Mouse (Mus musculus) brain, adult 2 months (tissue): ENCODE measurements around the gene Cmah.

Experiments
- DNase-seq: peaks from one replicate; pipeline ENCODE4 v3.0.0; 2011; ENCODE audit warnings: low read depth, low spot score

The Cmah gene

DNA sequence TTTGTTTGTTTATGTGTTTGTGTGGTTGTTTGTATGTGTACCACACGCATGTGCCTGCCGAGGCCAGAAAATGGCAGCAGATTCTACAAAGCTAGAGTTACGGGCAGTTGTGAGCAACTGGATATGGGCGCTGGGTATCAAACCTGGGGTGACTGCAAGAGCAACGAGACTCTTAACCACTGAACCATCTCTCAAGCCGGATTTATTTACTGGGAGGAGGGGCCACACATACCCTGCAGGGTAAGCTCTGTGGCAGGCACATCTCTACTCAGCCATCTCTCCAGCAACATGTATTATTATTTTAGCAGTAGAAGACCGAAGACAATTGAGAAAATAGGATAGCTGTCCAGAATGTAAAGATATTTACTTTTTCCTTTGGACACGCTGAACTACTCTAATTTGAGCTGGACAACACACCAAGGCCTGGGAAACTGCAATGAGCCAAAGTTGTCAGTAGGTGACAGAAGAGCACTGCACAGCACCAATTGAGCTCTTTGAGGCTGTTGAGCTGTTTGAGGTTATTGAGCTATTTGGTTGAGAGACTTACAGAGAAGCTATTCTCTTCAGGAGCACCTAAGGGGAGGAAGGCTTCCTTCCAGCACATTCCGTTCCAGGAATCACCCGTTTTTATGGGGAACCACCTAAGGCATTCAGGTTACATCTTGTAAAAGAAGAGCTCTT is 154.6 kb downstream of the Cmah start:
- peak; percentile 87 for DNase-seq

DNA sequence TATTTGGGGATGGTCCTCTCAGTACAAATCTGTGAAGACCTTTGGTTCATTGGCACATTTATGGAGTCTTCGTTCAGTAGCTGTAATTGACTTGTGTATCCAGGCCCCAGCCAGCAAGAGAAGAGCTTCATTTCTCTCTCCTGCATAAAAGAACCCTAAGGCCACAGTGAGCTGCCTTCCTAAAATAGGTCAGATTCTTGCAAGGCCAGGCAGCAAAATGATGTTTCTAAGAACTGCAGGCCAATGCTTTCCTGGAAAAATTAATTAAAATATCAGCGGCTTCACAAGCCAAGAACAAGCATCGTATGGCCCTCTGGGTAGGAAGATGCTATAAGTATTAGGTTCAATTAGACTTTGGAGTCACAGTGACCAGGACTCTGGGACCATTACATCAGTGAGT is 156.5 kb downstream of the Cmah start:
- DNase-seq = peak; percentile 12

DNA sequence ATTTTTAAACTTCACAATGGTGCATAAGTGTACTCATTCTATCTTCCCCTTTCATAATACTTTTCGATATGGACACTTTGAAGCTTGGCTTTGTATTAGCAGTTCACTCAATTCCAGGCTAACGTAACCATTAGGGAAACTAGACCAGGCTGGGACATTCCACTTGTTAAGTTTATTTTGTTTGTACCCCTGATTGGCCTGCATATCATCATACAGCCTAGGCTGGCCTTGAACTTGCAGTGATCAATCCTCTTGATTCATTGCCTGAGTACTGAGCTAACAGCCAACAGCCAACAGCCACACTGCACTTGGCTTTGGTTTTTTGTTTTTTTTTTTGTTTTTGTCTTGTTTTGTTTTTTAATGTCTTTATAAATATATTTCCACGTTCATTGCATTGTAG is 157.6 kb downstream of the Cmah start:
- no peak for DNase-seq

- DNase-seq = no peak
Measured at GRCm38 (mm10) chr13:24485964-24486363, 158.8 kb downstream of the Cmah start.

DNA sequence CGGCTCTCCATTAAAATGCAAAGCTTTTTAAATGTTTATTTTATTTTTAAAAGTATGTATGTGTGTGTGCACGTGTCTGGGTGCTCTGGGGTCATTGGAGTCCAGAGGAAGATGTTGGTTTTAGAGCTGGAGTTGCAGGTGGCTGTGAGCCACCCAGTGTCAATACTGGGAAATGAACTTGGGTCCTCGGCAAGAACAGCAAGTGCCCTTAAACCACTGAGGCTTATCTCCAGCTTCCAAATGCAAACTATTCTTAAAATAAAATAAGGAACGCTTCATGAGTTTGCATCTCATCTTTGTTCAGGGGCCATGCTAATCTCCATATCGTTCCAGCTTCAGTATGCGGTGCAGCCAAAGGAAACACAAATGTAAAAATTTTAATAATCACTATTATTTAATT is 159.2 kb downstream of the Cmah start:
- no peak for DNase-seq

DNA sequence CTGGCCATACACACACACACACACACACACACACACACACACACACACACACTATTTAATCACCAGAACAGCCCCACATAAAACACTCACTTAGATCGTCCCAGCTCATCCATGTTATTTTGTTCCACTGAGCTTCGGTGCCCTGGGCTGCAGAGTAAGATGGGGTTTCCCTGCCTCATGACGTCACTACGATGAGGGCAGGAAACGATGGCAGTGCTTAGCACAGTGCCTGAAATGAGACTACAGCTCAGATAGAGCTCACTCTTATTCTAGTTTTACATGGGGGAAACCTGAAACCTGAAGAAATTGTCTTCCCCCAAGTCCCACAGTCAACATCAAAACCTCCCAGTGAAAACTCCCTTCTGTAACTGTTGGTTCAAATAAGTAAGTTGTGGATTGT is 159.9 kb downstream of the Cmah start:
- no peak for DNase-seq

DNA sequence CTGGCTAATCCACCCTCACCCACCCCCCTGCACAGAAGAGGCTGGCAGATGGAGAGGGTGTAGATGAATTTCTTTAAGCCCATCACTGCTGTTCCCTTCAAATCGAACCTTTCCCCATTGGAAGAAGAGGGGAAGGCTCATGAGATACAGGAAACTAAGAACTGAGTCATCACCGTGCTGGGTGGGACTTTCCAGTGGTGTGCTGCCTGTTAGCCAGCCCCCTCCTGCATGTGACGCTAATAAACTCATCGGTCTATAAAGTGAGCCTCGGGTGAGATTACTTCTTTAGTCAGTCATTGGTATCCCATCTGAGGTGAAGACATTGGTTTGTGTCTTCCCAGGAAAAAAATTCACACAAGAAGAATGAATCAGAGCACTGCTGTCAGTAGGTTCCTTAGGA is 160.3 kb downstream of the Cmah start:
- no peak for DNase-seq

- no peak for DNase-seq
Measured at GRCm38 (mm10) chr13:24488526-24489070, 161.4 kb downstream of the Cmah start.

DNA sequence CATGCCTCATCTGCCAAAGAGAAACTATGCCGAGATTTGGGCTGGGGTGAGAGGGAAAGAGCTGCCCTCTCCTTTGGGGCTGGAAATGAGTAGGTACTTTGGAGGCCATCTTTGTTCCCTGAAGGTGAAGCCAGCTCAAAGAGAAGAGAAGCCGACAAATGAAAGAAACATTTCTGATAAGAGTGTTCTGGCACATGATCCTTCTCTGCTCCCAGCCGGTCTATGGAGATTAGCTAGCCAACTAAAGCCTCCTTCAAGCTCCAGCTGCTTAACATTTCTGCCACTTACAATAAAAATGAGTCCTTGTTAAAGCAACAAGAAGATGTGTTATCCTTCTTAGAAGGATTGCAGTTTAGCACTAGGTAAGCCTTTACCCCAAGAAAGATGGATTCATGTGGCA is 162.3 kb downstream of the Cmah start:
- DNase-seq = no peak

GRCm38 (mm10) chr13:24490041-24490440 is 162.8 kb downstream of the Cmah start:
- peak; percentile 45 for DNase-seq

DNA sequence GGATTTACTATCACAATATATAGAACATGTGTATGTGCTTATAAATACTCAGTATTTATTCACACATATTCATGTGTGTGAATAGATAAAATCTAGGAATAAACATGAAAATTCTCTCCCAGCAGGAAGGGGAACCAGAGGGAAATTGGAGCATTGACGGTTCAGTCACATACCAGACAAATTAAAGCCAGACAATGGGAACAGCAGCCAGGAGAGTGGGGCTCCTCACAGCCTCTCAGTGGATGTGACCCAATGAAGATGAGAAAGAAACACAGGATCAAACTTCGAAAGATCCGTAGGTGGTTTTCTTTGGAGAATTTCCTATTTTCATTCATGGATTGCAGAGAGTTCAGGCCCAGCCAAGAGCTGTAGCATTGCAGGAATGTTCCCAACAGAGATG is 163.9 kb downstream of the Cmah start:
- peak; percentile 26 for DNase-seq

- DNase-seq = peak; percentile 64
Measured at GRCm38 (mm10) chr13:24493784-24494183, 166.6 kb downstream of the Cmah start.

- DNase-seq = no peak
Measured at GRCm38 (mm10) chr13:24496353-24496752, 169.1 kb downstream of the Cmah start.

DNA sequence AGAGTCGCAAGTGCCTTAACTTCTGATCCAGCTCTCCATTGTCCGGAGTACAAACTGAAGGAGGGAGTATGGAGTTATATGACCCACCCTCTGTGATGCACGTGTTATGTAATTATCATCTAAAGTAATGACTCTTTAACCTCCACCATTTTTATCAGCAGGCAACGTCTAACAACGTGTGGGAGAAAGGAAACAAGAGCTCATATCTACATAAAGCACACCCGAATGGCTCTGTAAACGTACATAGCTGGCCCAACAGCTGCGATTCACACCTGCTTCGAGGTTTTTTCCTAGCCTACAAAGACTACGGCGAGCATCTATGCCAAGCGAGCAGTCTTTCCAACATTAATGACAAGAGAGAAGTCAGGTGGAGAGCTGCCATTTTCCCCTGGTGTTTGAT is 169.8 kb downstream of the Cmah start:
- no peak for DNase-seq

GRCm38 (mm10) chr13:24498342-24498741 is 171.1 kb downstream of the Cmah start:
- DNase-seq = no peak

DNA sequence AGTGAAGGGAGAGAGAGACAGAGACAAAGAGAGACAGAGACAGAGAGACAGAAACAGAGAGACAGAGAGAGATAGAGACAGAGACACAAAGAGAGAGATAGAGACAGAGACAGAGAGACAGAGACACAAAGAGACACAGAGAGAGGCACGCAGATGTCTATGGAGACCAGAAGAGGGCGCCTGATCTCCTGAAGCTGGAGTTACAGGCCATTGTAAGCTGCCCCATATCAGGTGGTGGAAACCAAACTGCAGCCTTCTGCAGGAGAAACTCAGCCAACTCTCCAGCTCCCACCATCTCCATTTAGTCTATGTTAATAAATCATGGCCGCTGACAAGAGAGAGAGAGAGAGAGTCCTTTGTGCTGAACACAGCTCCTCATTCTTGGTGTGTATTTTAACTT is 172.3 kb downstream of the Cmah start:
- peak; percentile 81 for DNase-seq

- peak; percentile 42 for DNase-seq
Measured at GRCm38 (mm10) chr13:24501179-24501905, 174.1 kb downstream of the Cmah start.

DNA sequence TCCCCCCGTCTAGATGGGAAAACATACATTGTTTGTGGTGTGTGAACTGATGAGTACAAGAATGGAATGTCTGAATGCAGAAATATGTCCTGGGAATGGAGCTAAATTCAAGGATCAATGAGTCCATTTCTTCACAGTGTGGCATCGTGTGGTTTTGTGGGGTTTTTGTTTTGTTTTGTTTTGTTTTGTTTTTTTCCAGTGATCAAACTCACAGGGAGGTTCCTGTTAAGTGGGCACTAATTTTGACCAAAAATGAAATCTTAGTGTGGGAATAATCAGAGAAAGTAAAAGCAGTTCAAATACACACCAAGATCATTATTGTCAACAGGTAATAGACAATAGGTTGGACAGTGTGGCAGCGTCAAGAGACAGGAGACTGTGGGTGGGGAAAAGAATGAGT is 174.7 kb downstream of the Cmah start:
- no peak for DNase-seq

- no peak for DNase-seq
Measured at GRCm38 (mm10) chr13:24505812-24506211, 178.6 kb downstream of the Cmah start.

- no peak for DNase-seq
Measured at GRCm38 (mm10) chr13:24507156-24507555, 180.0 kb downstream of the Cmah start.

GRCm38 (mm10) chr13:24508917-24509316 is 181.7 kb downstream of the Cmah start:
- DNase-seq = no peak

DNA sequence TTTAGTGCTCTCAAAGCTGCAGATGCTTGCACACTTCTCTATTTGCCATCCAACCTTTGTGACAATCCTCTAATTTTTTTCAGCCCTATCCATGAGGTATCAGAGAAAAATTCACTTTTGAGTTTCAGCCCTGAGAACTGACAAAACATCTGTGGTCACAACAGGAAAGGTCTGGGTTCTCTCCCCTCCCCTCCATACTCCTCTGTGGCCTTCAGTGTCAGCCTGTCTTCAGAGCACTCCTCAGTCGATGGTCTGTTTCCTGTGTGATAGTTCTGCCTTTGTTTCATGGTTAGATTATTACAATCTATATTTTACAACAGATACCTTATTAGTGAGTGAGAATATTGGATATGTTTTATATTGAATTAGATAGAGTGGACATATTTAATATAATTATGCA is 184.2 kb downstream of the Cmah start:
- DNase-seq = no peak

- no peak for DNase-seq
Measured at GRCm38 (mm10) chr13:24511932-24512520, 184.8 kb downstream of the Cmah start.
